Mouse (Mus musculus) bone marrow macrophage, adult 2 months (primary cell): ENCODE results near the gene Cops4. TPM values are rescaled to one million over a fixed set of nuclear protein-coding genes. Genes with fewer than 3 reads are reported as not detected.

Experiments
- H3K27ac ChIP-seq: 2 replicates; pipeline ENCODE4 v1.5.1; 2012; ENCODE audit warnings: low read depth, low read length; ENCODE audit not compliant: insufficient read depth
- H3K4me1 ChIP-seq: 2 replicates; pipeline ENCODE4 v1.6.1; 2012; ENCODE audit warnings: low read length; ENCODE audit not compliant: control insufficient read depth, insufficient read depth
- H3K4me3 ChIP-seq: 2 replicates; pipeline ENCODE4 v1.5.1; 2012; ENCODE audit warnings: mild to moderate bottlenecking, low read length, moderate library complexity; ENCODE audit not compliant: insufficient read depth
- CTCF ChIP-seq: IDR thresholded peaks from 2 replicates; pipeline ENCODE4 v1.5.1; 2012; ENCODE audit warnings: low read depth, mild to moderate bottlenecking, low read length, moderate library complexity
- POLR2A ChIP-seq: IDR thresholded peaks from 2 replicates; pipeline ENCODE4 v1.6.1; 2012; ENCODE audit warnings: mild to moderate bottlenecking, low read depth, low read length, borderline replicate concordance
- polyA plus RNA-seq: library from polyadenylated mRNA; stranded (reverse); fragments of >200 nt; gene quantifications from 2 replicates; pipeline ENCODE4 v1.2.4, GENCODE M21; 2012; ENCODE audit not compliant: missing spikeins, insufficient read depth, insufficient read length

The Cops4 gene
- polyA plus RNA-seq, 1 experiment: 50.7 TPM

DNA sequence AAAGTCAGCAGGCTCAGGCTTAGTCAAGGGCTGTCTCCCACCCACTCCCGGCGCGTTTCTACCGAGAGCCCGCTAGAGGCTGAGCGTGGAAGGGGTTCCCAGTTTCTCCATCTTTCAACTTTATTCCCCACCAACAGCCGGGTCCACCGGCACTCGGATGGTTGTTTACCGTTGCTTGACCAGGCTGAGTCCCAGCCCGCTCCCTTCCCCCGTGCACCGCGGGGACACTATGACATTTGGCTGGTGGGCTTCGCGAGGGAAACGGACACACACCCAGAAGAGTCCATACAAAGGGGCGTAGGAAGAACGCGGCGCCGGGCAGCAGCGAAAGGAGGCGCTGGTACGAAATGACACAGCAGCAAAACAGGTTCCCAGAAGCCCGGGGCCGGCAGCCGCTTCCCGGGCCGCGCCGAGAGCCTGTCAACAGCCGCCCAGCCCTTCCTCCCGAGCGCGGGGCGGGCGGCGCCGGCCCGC lies 18.2 kb upstream of the Cops4 start:
- peaks cover 5% of the 10 kb centered on the region for H3K4me1 ChIP-seq
- TF ChIP-seq CTCF: no peak
- no peak for TF ChIP-seq POLR2A
- H3K4me3 ChIP-seq: peak overlapping the region; percentile 97
- peak overlapping the region; percentile 51 for H3K27ac ChIP-seq

DNA sequence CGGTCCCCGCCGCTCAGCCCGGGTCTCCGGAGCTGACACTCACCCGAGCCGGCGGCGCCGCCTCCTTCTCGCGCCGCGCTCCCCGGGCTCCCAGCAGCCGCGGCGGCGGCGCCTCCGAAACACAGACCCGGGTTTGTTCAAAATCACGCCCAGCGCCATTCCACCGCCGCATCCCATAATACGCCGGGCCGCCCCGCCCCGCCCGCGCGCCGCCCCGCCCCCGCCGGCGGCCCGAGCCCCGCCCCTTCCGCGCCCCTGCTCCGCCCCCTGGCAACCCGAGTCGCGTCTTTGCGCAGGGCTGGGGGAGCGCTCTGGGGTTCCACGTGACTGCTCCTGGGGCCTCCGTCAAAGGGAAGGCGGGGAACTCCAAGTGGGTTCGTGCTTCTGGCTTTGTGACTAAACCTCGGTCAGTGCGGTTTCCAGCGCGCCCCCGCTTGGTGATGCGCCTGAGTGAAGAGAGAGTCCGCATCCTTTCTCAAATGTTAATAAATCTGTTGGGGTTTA lies 17.6 kb upstream of the Cops4 start, which contains the start of gene Lin54:
TSS of gene Lin54 (minus strand) at position 182 of the 504 bp plus-strand sequence.
- Histone ChIP-seq H3K4me3 (peak within 1 kb of the TSS; percentile 97), H3K4me1 (peaks cover 10% of the 10 kb centered on the region), H3K27ac (peak within 1 kb of the TSS; percentile 51)
- TF ChIP-seq POLR2A (no peak), CTCF (peak; percentile 37)

DNA sequence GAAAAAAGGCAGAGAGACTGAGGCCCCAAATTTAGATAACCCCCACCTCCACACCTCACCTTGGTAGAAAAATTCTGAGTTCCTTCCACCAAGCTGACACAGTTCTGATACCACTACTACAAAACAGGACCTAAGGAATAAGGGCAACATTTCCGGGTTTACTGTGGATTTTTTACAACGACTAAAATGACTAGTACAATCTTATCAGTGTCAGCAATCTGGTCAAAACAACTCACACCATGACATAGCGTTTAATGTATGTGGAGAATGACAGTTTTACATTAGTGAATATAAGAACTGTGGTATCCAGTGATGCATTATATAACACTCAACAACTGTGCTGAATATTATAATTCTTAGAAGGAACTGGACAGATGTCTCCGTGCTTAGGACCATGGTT lies 16.8 kb upstream of the Cops4 start:
- TF ChIP-seq CTCF: no peak
- TF ChIP-seq POLR2A: no peak
- Histone ChIP-seq H3K4me3 (no peak overlapping the region), H3K27ac (no peak overlapping the region), H3K4me1 (peaks cover 10% of the 10 kb centered on the region)

DNA sequence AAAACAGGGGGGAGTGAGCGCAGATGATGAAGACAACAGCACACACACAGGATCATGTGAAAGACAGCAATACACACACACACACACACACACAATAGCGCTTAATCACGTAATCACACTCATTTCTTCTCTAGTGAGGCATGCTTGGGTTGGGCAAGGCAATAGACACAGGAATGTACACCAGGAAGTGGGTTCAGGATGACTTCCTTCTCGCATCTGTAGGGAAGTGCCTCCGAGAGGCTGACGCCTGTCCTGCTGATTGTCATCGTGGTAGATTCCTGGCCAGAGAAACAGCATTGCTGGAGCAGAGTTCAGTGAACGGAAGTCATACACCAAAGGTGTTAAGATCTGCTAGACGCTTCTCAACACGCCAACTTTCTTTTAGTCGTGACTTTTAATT lies 8.9 kb upstream of the Cops4 start:
- TF ChIP-seq CTCF (no peak), POLR2A (no peak)
- H3K4me1 ChIP-seq: peaks cover 26% of the 10 kb centered on the region
- no peak overlapping the region for H3K4me3 ChIP-seq
- peak overlapping the region; percentile 24 for H3K27ac ChIP-seq

DNA sequence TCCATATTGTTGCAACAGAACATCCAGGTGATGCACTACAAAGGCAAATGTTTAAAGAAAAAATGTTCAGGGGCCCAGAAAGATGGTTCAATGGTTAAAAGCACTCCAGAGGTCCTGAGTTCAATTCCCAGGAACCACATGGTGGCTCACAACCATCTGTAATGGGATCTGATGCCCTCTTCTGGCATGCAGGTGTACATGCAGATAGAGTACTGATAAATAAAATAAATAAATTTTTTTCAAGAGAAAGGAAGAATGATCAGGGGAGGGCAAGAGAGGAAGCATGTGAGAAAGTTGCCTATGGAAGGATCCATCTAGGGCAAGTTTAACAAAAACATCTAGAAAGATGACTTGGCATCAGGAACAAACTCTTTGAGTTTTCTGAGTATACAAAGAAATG lies 5.5 kb upstream of the Cops4 start:
- no peak overlapping the region for H3K27ac ChIP-seq
- no peak overlapping the region for H3K4me3 ChIP-seq
- TF ChIP-seq POLR2A: no peak
- TF ChIP-seq CTCF: no peak
- peaks cover 23% of the 10 kb centered on the region for H3K4me1 ChIP-seq

DNA sequence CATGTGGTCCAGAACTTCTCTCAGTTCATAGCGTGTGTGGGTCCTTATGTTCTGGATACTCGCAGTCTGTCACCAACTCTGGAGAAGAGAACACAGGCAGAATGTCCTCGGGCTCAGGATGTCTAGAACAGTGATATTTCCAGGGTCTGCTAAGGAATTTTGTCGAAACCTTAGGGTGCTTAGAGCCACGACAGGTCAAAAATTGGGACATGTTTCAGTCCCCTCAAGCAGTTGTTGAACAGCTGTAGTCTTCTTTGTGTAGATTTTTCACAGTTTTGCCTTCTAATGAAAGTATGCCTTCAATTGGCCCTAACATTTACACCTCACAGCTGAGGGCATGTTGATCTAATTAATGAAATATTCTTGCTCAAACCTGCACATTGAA lies 910 bp downstream of the Cops4 start:
- H3K4me3 ChIP-seq: peak overlapping the region; percentile 93
- no peak for TF ChIP-seq POLR2A
- TF ChIP-seq CTCF: no peak
- peaks cover 35% of the 10 kb centered on the region for H3K4me1 ChIP-seq
- H3K27ac ChIP-seq: peak overlapping the region; percentile 72; the same call in 1 of the 2 replicates

DNA sequence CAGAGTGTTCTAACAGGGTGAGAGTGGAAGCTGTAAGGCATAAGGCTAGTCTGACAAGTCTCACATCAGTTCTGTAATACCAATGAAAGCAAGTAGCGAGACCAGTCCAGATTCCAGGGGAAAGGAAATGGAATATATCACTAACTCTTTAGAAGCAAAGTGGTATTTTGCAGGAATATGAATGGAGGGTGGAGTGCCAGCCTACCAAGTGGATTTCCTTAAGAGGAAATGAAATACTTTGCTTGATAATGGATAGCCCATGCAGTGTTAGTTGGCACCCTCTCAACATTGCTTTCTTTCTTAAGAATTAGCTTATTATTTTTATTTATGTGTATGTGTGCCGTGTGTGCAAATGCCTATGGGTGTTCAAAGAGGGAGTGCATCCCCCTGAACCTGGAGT lies 2.1 kb downstream of the Cops4 start:
- TF ChIP-seq POLR2A (no peak), CTCF (no peak)
- Histone ChIP-seq H3K4me3 (no peak overlapping the region), H3K4me1 (peaks cover 41% of the 10 kb centered on the region), H3K27ac (no peak overlapping the region)

DNA sequence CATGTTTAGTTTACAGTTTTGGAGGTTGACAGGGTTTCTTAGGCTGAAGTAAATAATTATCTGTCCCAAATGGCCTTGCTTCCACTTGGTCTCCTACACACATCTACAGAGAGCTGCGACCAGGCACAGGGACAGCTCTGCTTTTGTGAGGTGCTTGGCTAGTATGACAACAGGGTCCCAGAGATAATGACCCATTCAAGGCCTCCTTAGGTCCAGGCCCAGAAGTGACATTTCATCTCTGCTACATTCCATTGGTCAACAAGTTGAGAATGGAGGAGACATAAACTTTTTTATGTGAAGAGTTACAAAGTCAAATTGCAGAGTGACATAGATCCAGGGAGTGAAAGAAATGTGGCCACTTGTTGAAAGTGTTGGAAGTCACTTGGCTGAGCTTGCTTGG lies 5.2 kb downstream of the Cops4 start:
- TF ChIP-seq POLR2A (no peak), CTCF (no peak)
- Histone ChIP-seq H3K4me1 (peaks cover 46% of the 10 kb centered on the region), H3K27ac (no peak overlapping the region), H3K4me3 (no peak overlapping the region)

DNA sequence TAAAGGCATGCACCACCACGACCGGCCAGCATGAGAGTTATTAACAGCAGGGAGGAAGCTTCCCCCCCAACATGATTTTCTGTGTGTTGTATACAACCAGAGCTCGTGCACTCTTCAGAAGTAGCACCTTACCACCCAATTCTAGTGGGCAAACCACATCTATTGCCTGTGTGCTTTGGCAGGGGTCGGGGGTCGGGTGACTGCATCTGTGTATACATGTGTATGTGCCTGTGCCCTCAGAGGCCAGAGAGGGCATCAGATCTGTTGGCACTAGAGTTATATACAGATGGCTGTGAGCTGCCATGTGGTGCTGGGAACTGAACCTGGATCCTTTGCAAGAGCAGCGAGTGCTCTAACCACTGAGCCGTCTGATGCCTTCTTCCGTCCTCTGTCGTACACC lies 6.8 kb downstream of the Cops4 start:
- Histone ChIP-seq H3K4me1 (peaks cover 46% of the 10 kb centered on the region), H3K4me3 (no peak overlapping the region), H3K27ac (0 out of 2 replicates have a peak overlapping the region, but pooled peaks have one; percentile 27)
- TF ChIP-seq POLR2A (no peak), CTCF (no peak)

DNA sequence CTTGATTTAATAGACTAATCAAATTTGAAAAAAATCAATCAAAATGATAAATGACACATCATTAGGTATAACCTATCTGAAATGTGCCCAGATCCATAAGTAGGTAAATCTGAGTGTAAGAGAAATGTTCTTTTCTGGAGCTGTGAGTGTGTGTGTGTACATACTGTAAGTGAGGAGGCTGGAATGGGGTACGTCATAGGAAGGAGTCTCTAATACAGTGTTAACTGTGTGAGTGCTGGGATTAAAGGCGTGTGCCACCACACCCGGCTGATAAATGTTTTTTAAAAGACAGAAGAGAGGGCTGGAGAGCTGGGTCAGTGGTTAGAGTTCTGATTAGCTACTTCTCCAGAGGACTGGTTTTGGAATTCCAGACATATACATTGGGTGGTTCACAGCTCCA lies 7.5 kb downstream of the Cops4 start:
- Histone ChIP-seq H3K4me1 (peaks cover 39% of the 10 kb centered on the region), H3K27ac (peak overlapping the region; percentile 90), H3K4me3 (peak overlapping the region; percentile 27; the same call in 1 of the 2 replicates)
- TF ChIP-seq CTCF: no peak
- no peak for TF ChIP-seq POLR2A
